Mouse (Mus musculus): Measurements from ENCODE around the gene Myl7.

GRCm38 (mm10) chr11:5902390-5902789 is 3.8 kb upstream of the Myl7 start:
- TF ChIP-seq CTCF (IDR thresholded peaks at IDR 0.05; ENCODE audit: borderline replicate concordance, extremely low read depth, insufficient read depth, insufficient read length): no peak
- TF ChIP-seq POLR2A (IDR thresholded peaks at IDR 0.05; ENCODE audit: borderline replicate concordance, extremely low read depth, insufficient read depth, insufficient read length, poor library complexity, severe bottlenecking): no peak
